Mouse (Mus musculus) cerebellum, adult 18-20 months (tissue): Measurements from ENCODE around the gene Icam5.
A peak's percentile ranks its signal among the peaks of the same experiment; 100 is the strongest.

Source experiments
- DNase-seq, 2 experiments: peaks; one replicate each; pipeline ENCODE4 v3.0.0; 2021

The Icam5 gene

GRCm38 (mm10) chr9:21014691-21015570 lies 16.9 kb upstream of the Icam5 start:
- peak in 1 of 2 experiments; percentile 16 for DNase-seq

GRCm38 (mm10) chr9:21015571-21016130 lies 16.2 kb upstream of the Icam5 start, which contains the start of gene Icam1:
Gene Icam1 (plus strand): TSS chr9:21015985.
- DNase-seq: no peak

GRCm38 (mm10) chr9:21016331-21017176 lies 15.3 kb upstream of the Icam5 start:
- no peak for DNase-seq

GRCm38 (mm10) chr9:21017177-21017575 lies 14.7 kb upstream of the Icam5 start:
- DNase-seq: no peak

- no peak for DNase-seq
Observed at GRCm38 (mm10) chr9:21018600-21018999, 13.3 kb upstream of the Icam5 start.

- no peak for DNase-seq
Observed at GRCm38 (mm10) chr9:21021363-21021762, 10.5 kb upstream of the Icam5 start.

GRCm38 (mm10) chr9:21022288-21022687 lies 9.6 kb upstream of the Icam5 start:
- no peak for DNase-seq

GRCm38 (mm10) chr9:21022726-21023125 lies 9.1 kb upstream of the Icam5 start:
- no peak for DNase-seq

GRCm38 (mm10) chr9:21025258-21025810 lies 6.5 kb upstream of the Icam5 start:
- no peak for DNase-seq

GRCm38 (mm10) chr9:21026849-21027248 lies 5.0 kb upstream of the Icam5 start:
- no peak for DNase-seq

- DNase-seq: no peak
Observed at GRCm38 (mm10) chr9:21027774-21028290, 4.0 kb upstream of the Icam5 start.

GRCm38 (mm10) chr9:21028560-21029110 lies 3.2 kb upstream of the Icam5 start:
- no peak for DNase-seq

GRCm38 (mm10) chr9:21029291-21030054 lies 2.4 kb upstream of the Icam5 start, which contains the start of gene Icam4:
Gene Icam4 (plus strand): TSS chr9:21029373.
- DNase-seq: peak; percentile 50 to 58

GRCm38 (mm10) chr9:21030055-21030600 lies 1.7 kb upstream of the Icam5 start:
- no peak for DNase-seq

- DNase-seq: peak; percentile 76 to 84
Observed at GRCm38 (mm10) chr9:21030781-21031250, 1.1 kb upstream of the Icam5 start.

- peak; percentile 31 to 34 for DNase-seq
Observed at GRCm38 (mm10) chr9:21031251-21031895, 500 bp upstream of the Icam5 start.

- DNase-seq: no peak
Observed at GRCm38 (mm10) chr9:21032491-21032890, 618 bp downstream of the Icam5 start.

- peak; percentile 31 to 36 for DNase-seq
Observed at GRCm38 (mm10) chr9:21033136-21033535, 1.3 kb downstream of the Icam5 start.

- no peak for DNase-seq
Observed at GRCm38 (mm10) chr9:21034481-21035085, 2.7 kb downstream of the Icam5 start.

- DNase-seq: no peak
Observed at GRCm38 (mm10) chr9:21035586-21035985, 3.7 kb downstream of the Icam5 start.
